Mouse (Mus musculus) lung, adult 2 months (tissue): Measurements from ENCODE around the gene Atp13a3. TPM values are rescaled to one million over a fixed set of nuclear protein-coding genes. Genes with fewer than 3 reads are reported as not detected.

Experiments used
- DNase-seq: peaks from one replicate; pipeline ENCODE4 v3.0.0; 2022
- H3K4me1 ChIP-seq: fragments of 200-500 bp; 2 replicates; pipeline ENCODE4 v1.6.1; 2011; ENCODE audit warnings: low read length; ENCODE audit not compliant: control insufficient read depth, insufficient read depth
- H3K4me3 ChIP-seq: fragments of 200-500 bp; replicated peaks from 2 replicates; pipeline ENCODE3; 2011; ENCODE audit warnings: low read depth, mild to moderate bottlenecking, control low read depth, low read length; ENCODE audit errors: extremely low read depth
- CTCF ChIP-seq: fragments of 200-500 bp; IDR thresholded peaks from 2 replicates; pipeline ENCODE4 v1.5.1; 2011; ENCODE audit warnings: mild to moderate bottlenecking, low read length, control low read depth; ENCODE audit not compliant: insufficient read depth
- POLR2A ChIP-seq: fragments of 200-500 bp; IDR thresholded peaks from 2 replicates; pipeline ENCODE4 v1.6.1; 2011; ENCODE audit warnings: low read depth, mild to moderate bottlenecking, control low read depth, low read length, borderline replicate concordance; ENCODE audit errors: extremely low read depth
- WGBS: fragments of 180-500 bp; shearing (Covaris S2); methylation state at CpG from one replicate; pipeline ENCODE4 v1.1.7; 2018; 5-methylcytosine and 5-hydroxymethylcytosine counted together
- polyA plus RNA-seq: library from polyadenylated mRNA; depleted of rRNA; stranded (reverse); fragments of >200 nt; gene quantifications from 2 replicates; pipeline ENCODE4 v1.2.3, GENCODE M21; 2012; rRNA removed

Gene Atp13a3
- polyA plus RNA-seq, 1 experiment, result 48.1 TPM

- DNase-seq, result no peak
These were observed 133.7 kb downstream of the Atp13a3 start for GRCm38 (mm10) chr16:30271941-30272595.

DNA sequence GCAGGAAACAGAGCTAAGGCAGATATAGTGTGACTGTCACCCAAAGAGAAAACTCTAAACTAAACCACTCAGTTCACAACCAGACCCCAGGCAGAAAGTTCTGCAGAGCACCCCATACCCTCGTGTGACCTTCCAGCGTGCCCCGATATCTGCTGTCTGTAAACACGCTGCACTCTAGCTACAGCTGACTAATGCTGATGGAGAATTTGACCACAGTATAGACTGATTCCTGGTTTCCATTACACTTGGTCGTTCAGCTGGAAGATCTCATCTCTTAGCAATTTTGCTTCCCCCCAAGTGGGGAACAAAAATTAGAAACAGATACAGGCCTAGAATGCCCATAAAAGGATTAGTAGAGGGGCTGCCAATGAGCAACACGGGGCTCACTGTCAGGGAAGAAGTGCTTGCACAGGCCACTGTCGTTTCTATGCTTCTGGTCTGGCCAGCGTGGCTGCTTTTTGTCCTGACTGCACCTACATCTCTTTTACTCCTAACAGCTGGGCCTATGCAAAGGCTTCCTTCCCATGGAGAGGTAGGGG is 134.5 kb downstream of the Atp13a3 start:
- TF ChIP-seq CTCF (no peak), POLR2A (no peak)
- 71% methylated on average over 8 of the region's 8 CpGs for WGBS
- H3K4me3 ChIP-seq, result no peak overlapping the region
- no peak for DNase-seq
- no peaks in the 10 kb centered on the region for H3K4me1 ChIP-seq

More at GRCm38 (mm10) chr16:30271941-30272595, 133.7 kb downstream of the Atp13a3 start:
- no peak overlapping the region for H3K4me3 ChIP-seq
- no peaks in the 10 kb centered on the region for H3K4me1 ChIP-seq
- WGBS, result 60% methylated on average over 6 of the region's 6 CpGs
- TF ChIP-seq POLR2A, result no peak
- no peak for TF ChIP-seq CTCF

- Histone ChIP-seq H3K4me1 (no peaks in the 10 kb centered on the region), H3K4me3 (no peak within 1 kb of the TSS)
- WGBS, result 76% methylated on average over 5 of the region's 5 CpGs
- no peak for DNase-seq
- TF ChIP-seq POLR2A (no peak), CTCF (no peak)
These were observed 138.4 kb downstream of the Atp13a3 start, which contains the start of gene Cpn2 for GRCm38 (mm10) chr16:30267359-30267758. Gene Cpn2 (minus strand): TSS chr16:30267499.

DNA sequence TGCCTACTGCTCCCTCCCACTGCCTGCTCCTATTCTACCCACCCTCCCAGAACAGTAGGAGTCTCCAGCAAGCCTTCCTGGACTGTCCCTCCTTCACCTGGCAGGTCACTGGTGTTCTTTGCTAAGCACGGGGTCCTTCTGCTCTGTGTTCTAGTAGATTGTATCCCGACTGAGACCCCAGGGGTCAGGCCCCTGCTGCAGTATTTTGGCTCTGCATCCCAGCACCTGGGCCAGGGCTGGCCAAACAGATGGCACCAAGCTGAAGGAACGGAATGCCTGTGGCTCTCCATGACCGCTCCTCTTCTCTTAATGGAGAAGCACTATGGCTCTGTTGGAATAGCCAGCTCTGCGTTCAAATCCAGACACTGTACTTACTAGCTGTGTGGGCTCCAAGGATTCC is 139.2 kb downstream of the Atp13a3 start:
- TF ChIP-seq POLR2A (no peak), CTCF (no peak)
- 88% methylated on average over 5 of the region's 5 CpGs for WGBS
- H3K4me1 ChIP-seq, result no peaks in the 10 kb centered on the region
- DNase-seq, result no peak
- no peak overlapping the region for H3K4me3 ChIP-seq

- 46% methylated on average over 4 of the region's 4 CpGs for WGBS
- Histone ChIP-seq H3K4me1 (no peaks in the 10 kb centered on the region), H3K4me3 (no peak overlapping the region)
- no peak for DNase-seq
- TF ChIP-seq POLR2A, result no peak
- no peak for TF ChIP-seq CTCF
These were observed 140.2 kb downstream of the Atp13a3 start for GRCm38 (mm10) chr16:30265611-30266010.

DNA sequence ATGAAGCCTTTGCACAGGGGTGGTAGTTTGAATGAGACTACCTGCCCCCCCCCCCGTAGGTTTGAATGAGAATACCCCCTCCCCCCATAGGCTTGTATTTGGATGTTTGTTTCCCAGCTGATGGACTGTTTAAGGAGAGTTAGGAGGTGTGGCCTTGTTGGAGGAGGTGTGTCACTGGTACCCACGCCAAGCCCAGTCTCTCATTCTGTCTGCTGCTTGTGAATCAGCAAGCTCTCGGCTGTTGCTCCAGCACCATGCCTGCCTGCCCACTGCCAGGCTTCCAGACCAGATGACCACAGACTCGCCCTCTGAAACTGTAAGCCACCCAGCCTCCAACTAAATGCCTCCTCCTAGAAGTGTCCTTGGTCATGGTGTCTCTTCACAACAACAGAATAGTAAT is 142.6 kb downstream of the Atp13a3 start:
- 67% methylated on average over 4 of the region's 4 CpGs for WGBS
- TF ChIP-seq POLR2A (no peak), CTCF (no peak)
- no peak overlapping the region for H3K4me3 ChIP-seq
- no peaks in the 10 kb centered on the region for H3K4me1 ChIP-seq
- DNase-seq, result no peak

- H3K4me3 ChIP-seq, result no peak overlapping the region
- WGBS, result 1% methylated on average over 2 of the region's 2 CpGs
- H3K4me1 ChIP-seq, result no peaks in the 10 kb centered on the region
- DNase-seq, result peak; percentile 69
- TF ChIP-seq POLR2A (no peak), CTCF (peak; percentile 88)
These were observed 143.1 kb downstream of the Atp13a3 start for GRCm38 (mm10) chr16:30262664-30263063.

Other genes starting within 250 kb of the Atp13a3 start
- 0.34 and 1.0 TPM in 2 replicates for gene Cpn2, start 138.5 kb downstream of the Atp13a3 start, polyA plus RNA-seq
- 0.03 and 0.04 TPM in 2 replicates for gene Lrrc15, start 122.7 kb downstream of the Atp13a3 start, polyA plus RNA-seq
- 4.3 and 6.5 TPM in 2 replicates for gene Gp5, start 95.2 kb downstream of the Atp13a3 start, polyA plus RNA-seq
- gene Tmem44, start 144.9 kb upstream of the Atp13a3 start, polyA plus RNA-seq, result 55.5 and 57.0 TPM in 2 replicates
- gene Lsg1, start 181.6 kb upstream of the Atp13a3 start, polyA plus RNA-seq, result 8.0 and 11.5 TPM in 2 replicates
- gene Fam43a, start 193.7 kb upstream of the Atp13a3 start, polyA plus RNA-seq, result 46.2 and 54.7 TPM in 2 replicates